Mouse (Mus musculus) limb, embryonic 15.5 days (tissue): Measurements from ENCODE around the gene Ubxn6. TPM values are rescaled to one million over a fixed set of nuclear protein-coding genes. Genes with fewer than 3 reads are reported as not detected.
"Not testable (repeated sequence)": the region's sequence is repeated elsewhere in the genome, so short reads cannot be mapped to it uniquely, and the experiment has no call there.

Experiments used
- ATAC-seq: fragments of 200-750 bp; cut with Nextera tagmentation; 2 replicates; pipeline ENCODE4 v1.8.0; 2017; ENCODE audit warnings: low read depth, moderate TSS enrichment; ENCODE audit not compliant: insufficient number of reproducible peaks, low FRiP score, low TSS enrichment
- H3K27ac ChIP-seq: fragments of 300-500 bp; sonication (generic); 2 replicates; pipeline ENCODE4 v1.5.1; 2015; ENCODE audit warnings: moderate library complexity, mild to moderate bottlenecking, inconsistent platforms
- H3K27me3 ChIP-seq: fragments of 300-500 bp; sonication (generic); 2 replicates; pipeline ENCODE4 v1.6.1; 2015; ENCODE audit warnings: inconsistent platforms
- H3K36me3 ChIP-seq: fragments of 300-500 bp; sonication (generic); 2 replicates; pipeline ENCODE4 v1.6.1; 2015; ENCODE audit warnings: inconsistent platforms
- H3K4me1 ChIP-seq: fragments of 300-500 bp; sonication (generic); 2 replicates; pipeline ENCODE4 v1.6.1; 2015; ENCODE audit warnings: inconsistent platforms
- H3K4me2 ChIP-seq: fragments of 300-500 bp; sonication (generic); 2 replicates; pipeline ENCODE4 v1.6.1; 2015; ENCODE audit warnings: mild to moderate bottlenecking, inconsistent platforms
- H3K4me3 ChIP-seq: fragments of 300-500 bp; sonication (generic); 2 replicates; pipeline ENCODE4 v1.5.1; 2015; ENCODE audit warnings: mild to moderate bottlenecking, inconsistent platforms
- H3K9ac ChIP-seq: fragments of 300-500 bp; sonication (generic); 2 replicates; pipeline ENCODE4 v1.6.1; 2015; ENCODE audit warnings: inconsistent platforms
- H3K9me3 ChIP-seq: fragments of 300-500 bp; sonication (generic); 2 replicates; pipeline ENCODE4 v1.6.1; 2016; ENCODE audit warnings: inconsistent platforms
- WGBS: fragments of 180-500 bp; shearing (Covaris S2); methylation state at CpG from one replicate; pipeline ENCODE4 v1.1.7; 2015; 5-methylcytosine and 5-hydroxymethylcytosine counted together
- polyA plus RNA-seq: library from polyadenylated mRNA; unstranded; fragments of >200 nt; fragmentation: Nextera tagmentation; extraction: Ambion mirVana; gene quantifications from 2 replicates; pipeline ENCODE4 v1.2.1, GENCODE M21; 2015

The Ubxn6 gene
- polyA plus RNA-seq, 1 experiment from 2014 or later, result 42.1 TPM

DNA sequence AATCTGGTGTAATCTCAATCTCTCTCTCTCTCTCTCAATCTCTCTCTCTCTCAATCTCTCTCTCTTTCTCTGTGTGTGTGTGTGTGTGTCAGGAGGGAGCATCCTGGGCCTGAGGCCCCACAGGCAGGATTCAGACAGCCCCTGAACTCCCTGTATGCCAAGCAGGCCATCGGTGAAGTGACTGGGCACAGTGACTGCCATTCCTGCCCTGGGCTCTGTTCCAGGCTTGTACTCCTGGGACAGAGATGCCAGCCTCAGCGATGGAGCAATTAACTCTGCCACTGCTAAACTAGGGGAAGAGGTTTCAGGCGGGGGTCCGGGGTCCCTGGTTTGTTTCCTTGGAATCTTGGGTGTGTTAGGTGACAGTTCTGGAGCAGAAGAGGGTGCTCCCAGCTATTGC is 35.7 kb upstream of the Ubxn6 start:
- Histone ChIP-seq H3K27me3 (0 out of 2 replicates have a peak, but pooled peaks cover 6% of the 10 kb centered on the region), H3K4me1 (no peaks in the 10 kb centered on the region), H3K4me2 (no peak overlapping the region), H3K27ac (no peak overlapping the region), H3K9ac (no peak overlapping the region), H3K36me3 (0 out of 2 replicates have a peak, but pooled peaks cover 4% of the 10 kb centered on the region), H3K9me3 (no peaks in the 10 kb centered on the region), H3K4me3 (no peak overlapping the region)
- WGBS, result 73% methylated on average over 4 of the region's 4 CpGs
- no peak for ATAC-seq

DNA sequence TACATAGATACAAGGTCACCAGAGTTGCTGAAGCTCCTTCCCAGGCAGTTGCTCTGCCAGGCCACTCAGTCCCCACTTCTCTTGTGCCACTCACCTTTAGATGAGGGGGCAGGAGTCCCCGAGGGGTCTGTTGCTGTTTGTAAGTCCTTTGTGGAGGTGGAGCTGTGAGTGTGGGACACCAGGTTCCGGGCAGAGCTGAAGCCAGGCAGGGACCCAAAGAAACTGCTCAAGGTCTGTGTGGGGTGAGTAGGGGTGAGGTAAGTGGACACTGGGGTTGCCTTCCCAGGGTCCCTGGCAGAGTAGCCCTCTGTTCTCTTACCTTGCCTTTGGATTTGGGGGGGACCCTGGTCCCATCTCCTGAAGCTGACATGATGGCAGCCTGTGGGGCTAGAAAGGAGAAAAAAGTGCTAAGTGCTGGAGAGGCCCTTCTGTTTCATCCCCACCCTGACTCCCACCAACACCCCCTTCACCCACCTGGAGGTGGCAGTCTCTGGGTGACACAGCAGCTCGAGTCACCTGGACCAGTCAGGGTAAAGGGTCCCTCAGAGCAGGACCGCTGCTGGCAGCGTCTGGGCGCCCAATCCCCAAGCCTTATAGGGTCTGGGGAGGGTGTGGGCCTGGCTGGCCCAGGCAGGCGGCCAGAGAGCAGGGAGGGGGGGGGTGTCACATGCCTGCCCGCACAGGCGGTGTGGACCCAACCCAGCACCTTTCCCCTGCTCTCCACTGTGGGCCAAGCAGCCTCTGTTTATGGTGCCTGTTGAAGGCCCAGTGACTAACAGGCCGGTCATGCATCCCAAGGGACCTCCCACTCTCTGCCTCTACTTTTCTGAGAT is 34.6 kb upstream of the Ubxn6 start, which contains the start of gene Plin4:
Gene Plin4, minus strand, starts transcription at position 585 of the 833 bp plus-strand sequence.
- Histone ChIP-seq H3K4me2 (no peak within 1 kb of the TSS), H3K27me3 (no peaks in the 10 kb centered on the region), H3K4me1 (no peaks in the 10 kb centered on the region), H3K36me3 (0 out of 2 replicates have a peak, but pooled peaks cover 4% of the 10 kb centered on the region), H3K27ac (no peak within 1 kb of the TSS), H3K4me3 (no peak within 1 kb of the TSS), H3K9me3 (no peaks in the 10 kb centered on the region), H3K9ac (no peak within 1 kb of the TSS)
- 55% methylated on average over 10 of the region's 10 CpGs for WGBS
- no peak; the same call in 1 of the 2 replicates for ATAC-seq

DNA sequence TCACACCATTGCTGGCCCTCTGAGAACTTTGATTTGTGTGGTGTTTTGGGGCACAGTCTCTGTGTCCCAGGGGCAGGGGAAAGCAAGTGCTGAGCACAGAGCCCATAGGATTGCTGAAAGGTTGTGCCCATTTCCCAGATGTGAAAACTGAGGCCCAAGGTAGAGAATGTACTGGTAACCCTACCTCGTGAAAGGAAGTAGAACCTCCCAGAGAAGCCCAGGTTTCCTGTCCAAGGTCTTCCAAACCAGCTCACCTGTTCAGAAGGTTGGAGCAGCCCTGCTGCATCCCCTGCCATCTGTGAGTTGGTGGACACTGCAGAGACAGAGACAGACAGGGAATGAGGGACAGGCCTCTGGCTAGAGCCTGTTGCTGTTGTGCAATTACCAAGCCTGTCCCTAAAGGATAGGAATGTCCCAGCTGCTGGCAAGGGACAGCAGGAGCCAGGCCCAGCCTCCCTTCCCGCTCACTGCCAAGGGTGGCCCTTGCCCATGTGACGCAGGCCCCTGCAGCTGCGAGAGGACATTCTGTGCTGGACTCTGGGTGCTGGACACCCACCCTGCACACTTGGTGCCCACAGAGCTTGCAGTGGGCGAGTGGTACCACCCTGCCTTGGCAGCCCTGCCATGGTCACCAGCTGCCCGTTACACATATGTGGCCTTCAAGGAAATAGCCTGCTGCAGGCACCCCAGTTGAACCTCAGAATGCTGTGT is 33.7 kb upstream of the Ubxn6 start:
- WGBS, result 81% methylated on average over 6 of the region's 6 CpGs
- no peaks in the 10 kb centered on the region for H3K4me1 ChIP-seq
- H3K9me3 ChIP-seq, result no peaks in the 10 kb centered on the region
- no peak overlapping the region for H3K4me3 ChIP-seq
- H3K36me3 ChIP-seq, result peaks cover 11% of the 10 kb centered on the region
- ATAC-seq, result no peak
- no peaks in the 10 kb centered on the region for H3K27me3 ChIP-seq
- H3K9ac ChIP-seq, result no peak overlapping the region
- no peak overlapping the region for H3K4me2 ChIP-seq
- no peak overlapping the region for H3K27ac ChIP-seq

DNA sequence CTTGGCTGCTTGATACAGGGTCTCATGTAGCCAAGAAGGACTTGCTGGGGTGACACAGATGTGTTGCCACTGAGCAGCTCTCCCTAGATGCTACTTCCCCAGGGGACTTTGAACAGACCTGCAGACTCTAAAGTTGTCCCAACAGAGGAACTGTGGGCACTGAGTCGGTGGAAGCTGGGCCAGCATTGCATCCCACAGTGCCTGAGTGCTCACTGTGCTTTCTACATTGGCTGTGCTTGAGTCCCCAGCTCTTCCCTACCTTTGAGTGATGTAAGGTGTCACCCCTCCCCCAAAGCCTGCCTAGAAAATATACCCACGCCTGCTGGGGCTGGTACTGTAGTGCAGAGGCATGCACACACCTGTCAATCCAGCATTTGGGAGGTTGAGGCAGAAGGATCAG is 32.9 kb upstream of the Ubxn6 start:
- Histone ChIP-seq H3K4me2 (no peak overlapping the region), H3K36me3 (peaks cover 18% of the 10 kb centered on the region), H3K27ac (no peak overlapping the region), H3K4me3 (no peak overlapping the region), H3K9me3 (no peaks in the 10 kb centered on the region), H3K9ac (no peak overlapping the region), H3K4me1 (no peaks in the 10 kb centered on the region), H3K27me3 (no peaks in the 10 kb centered on the region)
- no peak for ATAC-seq
- WGBS, result 61% methylated on average over 2 of the region's 2 CpGs

DNA sequence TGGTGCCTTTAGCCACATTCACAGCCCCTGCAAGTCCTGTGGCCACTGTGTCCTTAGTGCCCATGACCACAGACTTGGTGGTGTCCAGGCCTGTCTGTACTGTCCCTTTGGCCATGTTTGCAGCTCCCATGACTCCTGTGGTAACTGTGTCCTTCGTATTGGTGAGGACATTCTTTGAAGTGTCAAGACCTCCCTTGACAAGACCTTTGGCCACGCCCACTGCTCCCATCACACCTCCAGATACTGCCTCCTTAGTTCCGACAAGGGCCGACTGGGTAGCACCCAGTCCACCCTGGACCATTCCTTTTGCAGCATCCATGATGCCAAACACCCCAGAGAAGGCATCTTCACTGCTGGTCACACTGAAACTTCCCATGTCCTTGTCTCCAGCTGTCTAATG is 32.2 kb upstream of the Ubxn6 start:
- Histone ChIP-seq H3K9me3 (no peaks in the 10 kb centered on the region), H3K4me1 (no peaks in the 10 kb centered on the region), H3K27me3 (no peaks in the 10 kb centered on the region), H3K4me2 (no peak overlapping the region), H3K27ac (no peak overlapping the region), H3K9ac (no peak overlapping the region), H3K36me3 (peaks cover 26% of the 10 kb centered on the region), H3K4me3 (no peak overlapping the region)
- WGBS, result 61% methylated on average over 4 of the region's 4 CpGs
- ATAC-seq, result no peak

DNA sequence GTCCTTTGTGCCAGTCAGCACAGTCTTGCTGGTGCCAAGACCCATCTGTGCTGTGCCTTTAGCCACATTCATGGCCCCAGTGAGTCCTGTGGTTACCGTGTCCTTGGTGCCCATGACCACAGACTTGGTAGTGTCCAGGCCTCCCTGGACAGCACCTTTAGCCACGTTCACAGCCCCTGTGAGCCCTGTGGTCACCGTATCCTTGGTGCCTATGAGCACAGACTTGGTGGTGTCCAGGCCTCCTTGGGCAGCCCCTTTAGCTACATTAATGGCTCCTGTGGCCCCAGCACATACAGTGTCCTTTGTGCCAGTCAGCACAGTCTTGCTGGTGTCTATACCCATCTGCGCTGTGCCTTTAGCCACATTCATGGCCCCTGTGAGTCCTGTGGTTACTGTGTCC is 31.6 kb upstream of the Ubxn6 start:
- H3K36me3 ChIP-seq, result peaks cover 31% of the 10 kb centered on the region
- 95% methylated on average over 4 of the region's 4 CpGs for WGBS
- H3K4me2 ChIP-seq, ATAC-seq, H3K9me3 ChIP-seq, H3K9ac ChIP-seq, H3K4me1 ChIP-seq, H3K4me3 ChIP-seq, H3K27ac ChIP-seq, H3K27me3 ChIP-seq: not testable (repeated sequence)

DNA sequence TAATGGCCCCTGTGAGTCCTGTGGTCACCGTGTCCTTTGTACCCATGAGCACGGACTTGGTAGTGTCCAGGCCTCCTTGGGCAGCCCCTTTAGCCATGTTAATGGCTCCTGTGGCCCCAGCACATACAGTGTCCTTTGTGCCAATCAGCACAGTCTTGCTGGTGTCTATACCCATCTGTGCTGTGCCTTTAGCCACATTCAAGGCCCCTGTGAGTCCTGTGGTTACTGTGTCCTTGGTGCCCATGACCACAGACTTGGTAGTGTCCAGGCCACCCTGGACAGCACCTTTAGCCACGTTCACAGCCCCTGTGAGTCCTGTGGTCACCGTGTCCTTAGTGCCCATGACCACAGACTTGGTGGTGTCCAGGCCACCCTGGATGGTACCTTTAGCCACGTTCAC is 30.0 kb upstream of the Ubxn6 start:
- ATAC-seq, H3K4me2 ChIP-seq, H3K27me3 ChIP-seq, H3K4me1 ChIP-seq, H3K4me3 ChIP-seq, H3K9me3 ChIP-seq, H3K27ac ChIP-seq, H3K9ac ChIP-seq: not testable (repeated sequence)
- peaks cover 48% of the 10 kb centered on the region for H3K36me3 ChIP-seq
- WGBS, result 83% methylated on average over 3 of the region's 5 CpGs

DNA sequence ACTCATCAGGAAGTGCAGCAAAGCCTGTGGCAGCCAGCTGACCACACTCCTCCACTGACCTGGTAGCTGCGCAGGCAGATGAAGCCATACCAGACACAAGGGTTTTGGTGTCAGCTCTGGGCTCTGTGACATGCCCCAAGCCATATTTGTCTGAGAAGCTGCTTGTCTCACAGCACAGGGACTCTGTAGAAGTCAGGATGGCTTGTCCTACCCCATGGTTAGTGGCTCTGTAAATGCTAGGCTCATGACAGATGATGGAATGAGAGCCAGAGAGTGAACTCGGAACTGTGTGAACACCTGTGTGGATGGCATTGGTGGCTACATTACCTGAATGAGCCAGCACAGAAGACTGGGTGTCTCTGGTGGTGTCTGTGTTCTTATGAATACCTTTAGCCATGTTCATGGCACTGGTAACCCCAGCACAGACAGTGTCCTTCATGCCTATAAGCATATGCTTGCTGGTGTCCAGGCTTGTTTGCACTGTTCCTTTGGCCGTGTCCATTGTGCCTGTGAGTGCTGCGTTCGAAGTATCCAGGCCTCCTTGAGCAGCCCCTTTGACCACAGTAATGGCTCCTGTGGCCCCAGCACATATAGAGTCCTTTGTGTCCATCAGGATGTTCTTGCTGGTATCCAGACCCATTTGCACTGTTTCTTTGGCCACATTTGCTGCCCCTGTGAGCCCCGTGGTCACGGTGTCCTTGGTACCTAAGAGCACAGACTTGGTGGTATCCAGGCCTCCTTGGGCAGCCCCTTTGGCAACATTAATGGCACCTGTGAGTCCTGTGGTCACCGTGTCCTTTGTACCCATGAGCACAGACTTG is 28.8 kb upstream of the Ubxn6 start:
- WGBS, result 94% methylated on average over 8 of the region's 8 CpGs
- Histone ChIP-seq H3K27ac (no peak overlapping the region), H3K9ac (no peak overlapping the region), H3K4me3 (no peak overlapping the region), H3K27me3 (no peaks in the 10 kb centered on the region), H3K4me1 (no peaks in the 10 kb centered on the region), H3K4me2 (no peak overlapping the region), H3K36me3 (peaks cover 58% of the 10 kb centered on the region), H3K9me3 (no peaks in the 10 kb centered on the region)
- no peak for ATAC-seq

DNA sequence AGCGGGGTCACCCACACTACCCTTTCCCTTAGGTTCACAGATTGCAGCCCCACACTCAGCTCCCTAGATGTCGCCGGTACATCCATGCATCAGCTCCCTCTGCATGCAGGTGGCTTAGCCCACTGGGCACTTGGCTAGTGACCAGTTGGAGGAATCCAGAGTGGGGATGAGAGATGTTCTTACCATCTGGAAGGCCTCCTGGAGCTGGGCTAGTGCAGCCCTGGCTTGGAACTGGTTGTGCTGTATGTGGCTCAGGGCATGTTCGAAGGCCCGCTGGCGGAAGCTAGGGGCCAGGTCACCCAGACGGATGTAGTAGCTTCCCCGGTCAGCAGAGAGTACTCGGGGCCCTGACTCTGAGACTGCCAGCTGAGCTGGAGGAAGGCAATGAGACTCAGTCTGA is 28.1 kb upstream of the Ubxn6 start:
- Histone ChIP-seq H3K4me1 (no peaks in the 10 kb centered on the region), H3K9me3 (no peaks in the 10 kb centered on the region), H3K4me2 (no peak overlapping the region), H3K27ac (no peak overlapping the region), H3K27me3 (no peaks in the 10 kb centered on the region), H3K9ac (no peak overlapping the region), H3K36me3 (peaks cover 61% of the 10 kb centered on the region), H3K4me3 (no peak overlapping the region)
- no peak for ATAC-seq
- 95% methylated on average over 9 of the region's 9 CpGs for WGBS

DNA sequence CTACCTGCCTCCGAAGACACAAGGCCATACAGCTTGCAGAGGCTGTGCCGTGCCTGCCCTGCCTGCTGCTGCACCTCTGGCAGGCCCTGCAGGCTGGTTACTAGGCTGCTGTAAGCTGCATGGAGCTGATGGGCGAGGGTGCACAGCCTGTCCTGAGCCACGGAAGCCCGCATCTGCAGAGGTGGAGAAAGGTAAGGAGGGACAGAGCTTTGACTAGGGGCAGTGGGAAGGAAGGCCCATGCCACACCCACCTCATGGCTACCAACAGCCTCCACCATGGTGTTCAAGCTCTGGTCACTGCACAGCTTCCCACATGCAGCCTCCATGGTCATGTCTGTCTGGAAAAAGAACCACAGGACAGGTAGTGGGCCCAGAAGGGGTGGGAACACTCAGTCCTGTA is 27.3 kb upstream of the Ubxn6 start:
- Histone ChIP-seq H3K4me3 (no peak overlapping the region), H3K9me3 (no peaks in the 10 kb centered on the region), H3K9ac (no peak overlapping the region), H3K4me2 (no peak overlapping the region), H3K27ac (no peak overlapping the region), H3K27me3 (no peaks in the 10 kb centered on the region), H3K4me1 (no peaks in the 10 kb centered on the region), H3K36me3 (peaks cover 69% of the 10 kb centered on the region)
- WGBS, result 93% methylated on average over 5 of the region's 5 CpGs
- no peak for ATAC-seq

DNA sequence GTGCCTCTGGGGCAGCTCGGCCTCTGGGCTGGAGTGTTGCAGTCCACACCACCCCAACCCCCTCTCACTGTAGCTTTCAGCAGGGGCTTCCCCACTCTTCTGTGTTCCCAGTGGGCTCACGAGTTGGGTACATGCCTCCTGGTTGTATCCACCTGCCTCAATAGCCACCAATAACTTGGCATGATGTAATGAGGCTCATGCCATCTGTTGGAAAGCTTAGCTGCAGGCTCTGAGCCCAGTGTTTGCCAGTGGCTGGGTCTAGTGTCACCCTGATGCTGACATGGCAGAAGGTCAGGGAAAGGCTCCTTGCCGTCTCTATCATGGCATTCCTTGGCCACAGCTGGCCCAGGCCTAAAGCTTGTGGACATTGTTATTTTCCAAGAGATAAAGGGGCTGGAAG is 26.0 kb upstream of the Ubxn6 start:
- Histone ChIP-seq H3K4me2 (no peak overlapping the region), H3K27ac (no peak overlapping the region), H3K36me3 (peaks cover 83% of the 10 kb centered on the region), H3K4me1 (no peaks in the 10 kb centered on the region), H3K27me3 (no peaks in the 10 kb centered on the region), H3K4me3 (no peak overlapping the region), H3K9ac (no peak overlapping the region), H3K9me3 (no peaks in the 10 kb centered on the region)
- 96% methylated on average over 3 of the region's 3 CpGs for WGBS
- no peak for ATAC-seq
